Mouse (Mus musculus) olfactory bulb, adult 2 months (tissue): Measurements from ENCODE around the gene Grasp. TPM values are rescaled to one million over a fixed set of nuclear protein-coding genes. Genes with fewer than 3 reads are reported as not detected.

Experiments used
- H3K27ac ChIP-seq: fragments of 200-500 bp; 2 replicates; pipeline ENCODE4 v1.5.1; 2012; ENCODE audit warnings: low read depth, low read length; ENCODE audit not compliant: insufficient read depth
- H3K4me1 ChIP-seq: fragments of 200-500 bp; 2 replicates; pipeline ENCODE4 v1.6.1; 2012; ENCODE audit warnings: low read length; ENCODE audit not compliant: control insufficient read depth, insufficient read depth
- H3K4me3 ChIP-seq: fragments of 200-500 bp; 2 replicates; pipeline ENCODE4 v1.5.1; 2012; ENCODE audit warnings: mild to moderate bottlenecking, low read depth, low read length, moderate library complexity; ENCODE audit not compliant: insufficient read depth
- CTCF ChIP-seq: fragments of 200-500 bp; IDR thresholded peaks from 2 replicates; pipeline ENCODE4 v1.5.1; 2012; ENCODE audit warnings: low read depth, mild to moderate bottlenecking, low read length, moderate library complexity; ENCODE audit not compliant: insufficient read depth
- POLR2A ChIP-seq: fragments of 200-500 bp; IDR thresholded peaks from 2 replicates; pipeline ENCODE4 v1.6.1; 2012; ENCODE audit warnings: mild to moderate bottlenecking, low read depth, low read length, moderate library complexity; ENCODE audit not compliant: insufficient read depth
- WGBS: fragments of 180-500 bp; shearing (Covaris S2); methylation state at CpG from one replicate; pipeline ENCODE4 v1.1.7; 2018; 5-methylcytosine and 5-hydroxymethylcytosine counted together
- polyA plus RNA-seq: library from polyadenylated mRNA; stranded (reverse); fragments of >200 nt; gene quantifications from 2 replicates; pipeline ENCODE4 v1.2.4, GENCODE M21; 2012; ENCODE audit warnings: low replicate concordance; ENCODE audit not compliant: missing spikeins, insufficient read depth, insufficient read length

The Grasp gene
- polyA plus RNA-seq, 1 experiment: not detected

DNA sequence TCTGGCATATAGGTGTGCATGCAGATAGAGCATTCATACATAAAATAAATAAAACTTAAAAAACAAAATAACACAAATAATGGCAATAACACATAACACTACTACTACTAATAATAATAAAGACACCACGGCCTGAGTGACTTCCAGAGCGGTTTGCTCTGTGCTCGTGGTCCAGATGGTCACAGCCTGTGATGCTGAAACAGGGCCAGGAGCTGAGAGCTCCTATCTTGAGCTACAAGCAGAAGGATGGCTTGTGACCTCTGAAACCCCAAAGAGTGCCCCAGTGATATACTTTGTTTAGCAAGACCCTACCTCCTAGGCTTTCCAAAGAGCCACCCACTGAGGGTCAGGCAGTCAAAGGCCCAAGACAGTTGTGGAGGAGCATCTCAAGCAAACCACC is 22.6 kb upstream of the Grasp start:
- no peak overlapping the region for H3K4me3 ChIP-seq
- H3K27ac ChIP-seq: no peak overlapping the region
- 0 out of 2 replicates have a peak, but pooled peaks cover 5% of the 10 kb centered on the region for H3K4me1 ChIP-seq
- 91% methylated on average over 3 of the region's 3 CpGs for WGBS
- no peak for TF ChIP-seq CTCF
- no peak for TF ChIP-seq POLR2A

DNA sequence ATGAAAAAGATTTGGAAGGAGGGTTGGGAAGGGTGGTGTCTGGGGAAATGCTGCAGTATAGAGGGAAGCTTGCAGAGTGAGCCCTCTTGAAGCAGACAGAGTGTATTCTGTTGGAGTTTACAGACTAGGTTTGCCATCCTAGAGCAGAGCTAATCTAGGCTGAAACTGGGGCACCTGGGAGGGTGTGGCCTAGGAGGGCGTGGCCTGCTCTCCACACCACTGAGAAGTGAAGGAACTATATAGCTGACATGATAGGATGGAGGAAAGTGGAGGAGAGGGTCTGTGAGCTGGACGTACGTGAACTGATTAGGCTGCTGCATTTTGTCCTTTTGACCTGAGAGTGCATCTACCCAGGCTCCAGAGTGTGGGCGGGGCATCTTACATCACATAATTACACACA is 20.3 kb upstream of the Grasp start:
- Histone ChIP-seq H3K4me3 (no peak overlapping the region), H3K27ac (no peak overlapping the region), H3K4me1 (no peaks in the 10 kb centered on the region)
- WGBS: 81% methylated on average over 4 of the region's 4 CpGs
- TF ChIP-seq POLR2A: no peak
- no peak for TF ChIP-seq CTCF

DNA sequence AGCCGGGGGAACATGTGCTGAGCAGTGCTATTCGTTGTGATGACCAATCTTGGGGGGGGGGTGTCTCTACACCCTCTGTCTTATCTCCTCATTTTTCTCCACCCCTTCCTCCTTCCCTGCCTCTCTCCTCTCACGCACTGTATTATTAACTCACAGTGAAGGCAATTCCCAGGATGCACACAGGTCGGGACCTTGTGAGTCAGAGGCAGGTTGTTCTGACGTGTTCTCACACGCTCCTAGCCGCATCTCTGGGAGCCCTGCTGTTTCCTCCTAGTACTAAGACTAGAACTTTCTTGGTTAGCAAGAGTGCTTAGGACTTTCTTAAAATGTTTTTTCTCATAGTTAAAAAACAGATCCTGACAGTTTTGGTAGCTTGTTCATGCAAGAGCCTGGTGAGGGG is 19.2 kb upstream of the Grasp start:
- Histone ChIP-seq H3K4me3 (no peak overlapping the region), H3K4me1 (no peaks in the 10 kb centered on the region), H3K27ac (no peak overlapping the region)
- 60% methylated on average over 7 of the region's 7 CpGs for WGBS
- TF ChIP-seq POLR2A (no peak), CTCF (no peak)

DNA sequence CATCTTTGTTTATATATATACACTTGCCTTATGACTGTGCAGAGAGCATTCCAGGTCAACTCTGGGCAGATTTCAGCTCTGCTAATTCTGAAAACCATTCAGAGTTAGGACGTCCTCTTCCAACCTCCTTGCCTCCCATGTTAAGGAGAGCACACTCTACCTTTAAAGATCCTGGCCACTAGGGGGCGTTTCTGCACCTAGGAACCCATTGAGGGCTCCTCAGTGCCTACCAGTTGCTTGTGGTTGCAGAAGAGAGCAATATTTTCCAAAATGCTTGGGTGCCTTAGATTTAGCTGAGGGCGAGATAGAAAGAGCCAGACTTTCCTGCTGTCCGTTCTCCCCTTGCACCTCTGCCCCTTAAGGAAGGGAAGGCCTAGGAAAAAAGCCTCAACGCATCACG is 13.8 kb upstream of the Grasp start:
- H3K4me3 ChIP-seq: no peak overlapping the region
- TF ChIP-seq CTCF: no peak
- no peak for TF ChIP-seq POLR2A
- H3K4me1 ChIP-seq: peaks cover 8% of the 10 kb centered on the region; the same call in 1 of the 2 replicates
- 60% methylated on average over 6 of the region's 6 CpGs for WGBS
- no peak overlapping the region for H3K27ac ChIP-seq

DNA sequence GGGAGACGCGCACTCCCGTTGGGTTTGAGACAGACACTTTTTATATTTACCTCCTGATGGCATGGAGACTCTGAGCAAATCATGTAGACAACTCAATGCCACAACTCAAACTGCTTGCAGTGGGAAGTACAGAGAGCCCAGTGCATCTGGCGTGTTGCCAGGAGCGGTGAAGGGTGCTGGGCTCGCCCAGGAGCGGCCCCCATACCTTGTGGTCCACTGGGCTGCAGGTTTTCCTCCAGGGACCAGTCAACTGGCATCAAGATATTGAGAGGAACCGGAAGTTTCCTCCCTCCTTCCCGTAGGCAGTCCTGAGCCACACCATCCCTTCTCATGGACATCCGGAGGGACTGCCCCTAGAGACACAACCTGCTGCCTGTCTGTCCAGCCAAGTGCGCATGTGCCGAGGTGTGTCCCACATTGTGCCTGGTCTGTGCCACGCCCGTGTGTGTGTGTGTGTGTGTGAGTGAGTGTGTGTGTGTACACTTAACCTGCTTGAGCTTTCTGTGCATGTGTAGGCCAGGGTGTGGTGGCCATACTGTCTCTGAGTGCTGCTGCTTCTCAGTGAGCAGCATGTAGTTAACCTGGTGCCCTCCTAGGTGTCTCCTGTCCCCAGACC is 12.9 kb upstream of the Grasp start:
- 88% methylated on average over 14 of the region's 14 CpGs for WGBS
- no peak overlapping the region for H3K27ac ChIP-seq
- H3K4me3 ChIP-seq: no peak overlapping the region
- peaks cover 8% of the 10 kb centered on the region; the same call in 1 of the 2 replicates for H3K4me1 ChIP-seq
- TF ChIP-seq POLR2A: no peak
- no peak for TF ChIP-seq CTCF

DNA sequence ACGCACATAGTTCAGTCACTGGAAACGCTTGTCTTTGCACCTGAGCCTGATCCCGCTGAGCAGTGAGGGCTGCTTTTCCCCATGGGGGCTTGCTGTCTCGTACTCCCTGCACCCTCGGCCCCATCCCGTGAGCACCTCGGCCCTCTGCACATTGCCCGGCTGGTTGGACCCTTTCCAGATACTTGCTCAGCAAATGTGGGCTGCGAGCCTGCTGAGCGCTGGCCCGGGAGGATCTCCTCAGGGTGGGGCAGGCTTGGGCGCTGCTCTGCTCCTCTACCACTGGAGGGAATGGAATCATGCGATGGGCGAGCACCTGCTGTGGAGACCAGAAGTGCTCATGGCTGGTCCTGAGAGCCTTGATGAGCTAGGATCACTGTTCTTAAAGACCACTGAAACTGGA is 11.6 kb upstream of the Grasp start:
- Histone ChIP-seq H3K27ac (no peak overlapping the region), H3K4me1 (peaks cover 8% of the 10 kb centered on the region; the same call in 1 of the 2 replicates), H3K4me3 (no peak overlapping the region)
- TF ChIP-seq POLR2A (no peak), CTCF (no peak)
- 50% methylated on average over 14 of the region's 14 CpGs for WGBS

DNA sequence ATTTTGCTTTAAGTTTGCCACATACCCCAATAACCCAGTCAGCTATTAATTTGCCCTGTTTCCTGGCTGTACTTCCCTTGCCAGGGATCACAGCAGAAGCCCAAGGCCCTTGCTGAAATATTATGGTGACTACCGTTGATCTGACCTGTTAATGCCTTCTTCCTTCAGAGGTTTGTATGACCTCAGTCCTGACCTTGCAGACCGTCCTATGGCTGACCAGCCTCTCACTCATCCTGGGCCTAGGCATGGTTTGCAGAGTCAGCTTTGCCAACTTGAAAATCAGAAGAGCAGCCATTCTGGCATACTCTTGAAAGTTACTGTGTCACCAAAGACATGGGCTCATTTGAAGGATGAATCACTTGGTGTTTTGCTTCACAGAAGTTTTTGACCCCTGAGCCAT is 8.9 kb upstream of the Grasp start:
- Histone ChIP-seq H3K27ac (no peak overlapping the region), H3K4me3 (no peak overlapping the region), H3K4me1 (peaks cover 9% of the 10 kb centered on the region; the same call in 1 of the 2 replicates)
- no peak for TF ChIP-seq CTCF
- no peak for TF ChIP-seq POLR2A
- WGBS: 74% methylated on average over 2 of the region's 2 CpGs

DNA sequence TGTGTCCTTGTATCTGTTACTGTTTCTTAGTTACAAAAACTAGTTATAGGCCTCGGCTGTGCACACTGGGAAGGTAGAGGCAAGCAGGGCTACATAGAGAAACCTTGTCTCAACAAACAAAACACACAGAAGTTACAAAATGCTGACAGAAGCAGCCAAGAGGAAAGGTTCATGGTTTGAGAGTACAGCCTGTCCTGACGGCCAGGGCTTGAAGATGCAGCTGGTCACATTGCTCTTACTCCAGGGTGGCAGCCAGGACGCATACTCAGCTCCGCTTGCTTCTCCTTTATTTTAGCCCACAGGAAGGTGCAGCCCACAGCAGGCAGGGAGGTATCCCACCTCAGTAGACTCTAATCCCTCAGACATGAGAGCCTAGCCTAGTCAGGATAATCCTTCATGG is 8.0 kb upstream of the Grasp start:
- 84% methylated on average over 4 of the region's 4 CpGs for WGBS
- TF ChIP-seq CTCF (no peak), POLR2A (no peak)
- Histone ChIP-seq H3K27ac (no peak overlapping the region), H3K4me3 (no peak overlapping the region), H3K4me1 (peaks cover 12% of the 10 kb centered on the region)

DNA sequence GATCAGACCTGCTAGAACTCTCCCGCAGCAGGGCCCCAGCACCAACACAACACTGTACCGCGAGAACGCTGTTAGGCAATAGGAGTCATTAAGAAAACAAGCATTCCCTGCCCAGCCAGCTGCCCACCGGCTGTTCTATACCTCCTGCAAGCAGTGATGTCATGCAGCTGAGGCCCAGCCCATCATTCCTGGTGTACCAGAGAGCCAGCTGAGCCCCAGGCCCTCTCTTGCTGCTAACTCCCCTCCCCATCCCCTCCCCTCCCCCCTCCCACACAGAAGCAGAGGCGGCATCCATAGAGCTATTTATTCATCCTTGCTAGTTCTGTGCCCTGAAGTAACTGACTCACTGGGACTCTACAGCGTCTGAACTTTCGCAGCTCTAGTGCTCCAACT is 3.1 kb upstream of the Grasp start:
- WGBS: 8% methylated on average over 8 of the region's 8 CpGs
- TF ChIP-seq POLR2A (no peak), CTCF (no peak)
- no peak overlapping the region for H3K4me3 ChIP-seq
- H3K4me1 ChIP-seq: peaks cover 39% of the 10 kb centered on the region
- H3K27ac ChIP-seq: peak overlapping the region; percentile 58; the same call in 1 of the 2 replicates

DNA sequence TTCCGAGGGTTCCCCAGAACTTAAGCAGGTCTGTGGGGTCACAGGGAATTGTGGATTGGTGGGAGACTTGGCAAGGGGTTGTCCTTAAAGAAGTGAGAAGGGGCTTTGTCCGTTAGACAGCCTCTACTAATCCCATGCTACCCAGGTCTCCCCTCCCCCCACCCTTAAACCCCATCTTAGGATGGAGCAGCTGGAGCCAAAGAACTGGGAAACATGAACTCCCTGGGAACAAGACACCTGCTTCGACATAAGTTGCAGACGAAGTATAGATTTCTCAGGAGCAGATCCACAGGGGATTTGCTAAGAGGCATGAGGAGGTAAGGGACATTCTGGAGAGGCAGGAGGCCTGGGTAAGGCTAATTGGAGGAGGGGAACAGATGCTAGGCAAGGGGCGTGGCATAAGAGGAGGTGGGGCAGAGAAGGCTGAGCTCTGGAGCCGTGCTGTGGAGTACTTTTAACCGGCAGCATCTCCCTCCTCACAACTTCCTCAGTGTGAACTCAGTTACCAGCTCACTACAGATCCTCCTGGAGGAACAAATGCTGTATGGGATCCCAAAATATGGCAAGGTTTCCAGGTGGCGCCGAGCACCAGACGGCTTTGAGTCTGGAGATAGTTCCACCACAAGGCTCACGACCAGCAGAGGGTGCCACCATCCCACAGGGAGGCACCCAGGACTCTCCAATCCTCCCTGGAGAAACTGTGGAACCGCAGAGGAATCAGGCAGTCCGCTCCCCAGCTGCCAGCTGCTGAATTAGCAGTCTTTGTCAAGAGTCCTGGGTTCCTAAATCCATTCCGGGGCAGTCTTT is 2.5 kb upstream of the Grasp start:
- TF ChIP-seq POLR2A (no peak), CTCF (peak; percentile 83; the same call in 1 of the 2 replicates)
- peak overlapping the region; percentile 22; the same call in 1 of the 2 replicates for H3K4me3 ChIP-seq
- 4% methylated on average over 14 of the region's 14 CpGs for WGBS
- peaks cover 39% of the 10 kb centered on the region for H3K4me1 ChIP-seq
- H3K27ac ChIP-seq: peak overlapping the region; percentile 59
